Mouse (Mus musculus) midbrain, embryonic 14.5 days (tissue): ENCODE measurements around the gene Pon2. TPM values are rescaled to one million over a fixed set of nuclear protein-coding genes. Genes with fewer than 3 reads are reported as not detected.
"Not testable (repeated sequence)": the region's sequence is repeated elsewhere in the genome, so short reads cannot be mapped to it uniquely, and the experiment has no call there.

Experiments used
- ATAC-seq: fragments of 200-750 bp; cut with Nextera tagmentation; 2 replicates; pipeline ENCODE4 v1.8.0; 2017; ENCODE audit warnings: moderate number of reproducible peaks, moderate library complexity; ENCODE audit not compliant: low FRiP score, low TSS enrichment
- DNase-seq: peaks from one replicate; pipeline ENCODE4 v3.0.0-alpha.2; 2015
- H3K27ac ChIP-seq: fragments of 300-500 bp; sonication (generic); replicated peaks from 2 replicates; pipeline ENCODE4 v1.5.1; 2014; ENCODE audit warnings: mild to moderate bottlenecking, low read depth, low read length, moderate library complexity
- H3K27me3 ChIP-seq: fragments of 300-500 bp; sonication (generic); 2 replicates; pipeline ENCODE4 v1.6.1; 2014; ENCODE audit warnings: low read length, control low read depth, mixed read lengths; ENCODE audit not compliant: control insufficient read depth, insufficient read depth
- H3K36me3 ChIP-seq: fragments of 300-500 bp; sonication (generic); 2 replicates; pipeline ENCODE4 v1.6.1; 2014; ENCODE audit warnings: low read length, control low read depth; ENCODE audit not compliant: control insufficient read depth, insufficient read depth
- H3K4me1 ChIP-seq: fragments of 300-500 bp; sonication (generic); 2 replicates; pipeline ENCODE4 v1.6.1; 2014; ENCODE audit warnings: mild to moderate bottlenecking, antibody characterized with exemption, low read length, control low read depth; ENCODE audit not compliant: control insufficient read depth, insufficient read depth
- H3K4me2 ChIP-seq: fragments of 300-500 bp; sonication (generic); 2 replicates; pipeline ENCODE4 v1.6.1; 2014; ENCODE audit warnings: mild to moderate bottlenecking, low read length, moderate library complexity
- H3K4me3 ChIP-seq: fragments of 300-500 bp; sonication (generic); replicated peaks from 2 replicates; pipeline ENCODE4 v1.5.1; 2014; ENCODE audit warnings: low read depth, low read length
- H3K9ac ChIP-seq: fragments of 300-500 bp; sonication (generic); replicated peaks from 2 replicates; pipeline ENCODE4 v1.6.1; 2014; ENCODE audit warnings: mild to moderate bottlenecking, low read length, moderate library complexity
- H3K9me3 ChIP-seq: fragments of 300-500 bp; sonication (generic); 2 replicates; pipeline ENCODE4 v1.6.1; 2016; ENCODE audit warnings: low read length, control low read depth, mixed read lengths; ENCODE audit not compliant: control insufficient read depth
- WGBS: fragments of 180-500 bp; shearing (Covaris S2); extraction: QIAGEN DNeasy Blood & Tissue Kit; methylation state at CpG from one replicate; pipeline ENCODE4 v1.1.7; 2014; 5-methylcytosine and 5-hydroxymethylcytosine counted together
- polyA plus RNA-seq: library from polyadenylated mRNA; unstranded; fragments of >200 nt; fragmentation: Nextera tagmentation; extraction: Ambion mirVana; gene quantifications from 2 replicates; pipeline ENCODE4 v1.2.1, GENCODE M21; 2014

The Pon2 gene
- polyA plus RNA-seq, 1 experiment from 2014 or later = 19.4 TPM

DNA sequence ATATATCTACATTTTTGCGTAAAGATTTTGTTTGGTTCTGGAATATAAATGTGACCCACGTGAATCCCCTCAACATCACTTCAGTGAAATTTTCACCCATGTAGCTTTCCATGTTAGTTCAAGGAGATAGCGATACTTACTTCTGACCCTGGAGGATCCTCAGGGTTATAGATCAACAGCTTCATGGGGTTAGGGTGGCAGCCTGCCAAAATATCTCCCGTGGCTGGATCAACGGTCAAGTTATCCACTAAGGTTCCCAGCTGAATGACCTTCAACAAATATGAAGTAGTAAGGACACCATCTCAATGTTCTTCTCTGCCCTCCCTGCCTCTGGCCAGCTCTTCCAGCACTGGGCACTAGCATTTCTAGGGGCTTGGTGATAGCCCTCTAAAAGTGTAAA lies 68.0 kb downstream of the Pon2 start:
- Histone ChIP-seq H3K27me3 (no peaks in the 10 kb centered on the region), H3K4me3 (no peak overlapping the region), H3K4me2 (no peak overlapping the region), H3K9me3 (no peaks in the 10 kb centered on the region), H3K36me3 (no peaks in the 10 kb centered on the region), H3K4me1 (no peaks in the 10 kb centered on the region), H3K9ac (no peak overlapping the region), H3K27ac (no peak overlapping the region)
- no peak for DNase-seq
- WGBS = 96% methylated on average over 5 of the region's 5 CpGs
- ATAC-seq = no peak

DNA sequence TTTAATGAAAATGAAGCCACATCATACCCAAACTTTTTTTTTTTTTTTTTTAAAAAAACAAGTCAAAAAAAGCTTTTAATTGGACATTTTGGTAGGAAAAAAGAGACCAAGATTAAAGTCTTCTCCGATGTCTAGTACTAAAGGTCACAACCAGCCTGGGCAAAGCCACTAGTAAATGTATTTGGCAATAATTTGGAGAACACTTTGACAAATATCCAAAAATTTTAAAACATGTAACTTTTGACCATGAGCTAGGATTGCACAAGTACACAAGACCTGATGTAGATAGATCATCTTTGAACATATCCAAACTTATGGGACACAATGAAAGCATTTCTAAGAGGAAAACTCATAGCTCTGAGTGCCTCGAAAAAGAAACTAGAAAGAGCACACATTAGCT lies 74.7 kb downstream of the Pon2 start:
- ATAC-seq, H3K4me3 ChIP-seq, H3K9ac ChIP-seq, H3K4me1 ChIP-seq, H3K36me3 ChIP-seq, H3K27ac ChIP-seq, H3K9me3 ChIP-seq, H3K27me3 ChIP-seq, H3K4me2 ChIP-seq, DNase-seq: not testable (repeated sequence)
- 93% methylated on average over 2 of the region's 2 CpGs for WGBS

DNA sequence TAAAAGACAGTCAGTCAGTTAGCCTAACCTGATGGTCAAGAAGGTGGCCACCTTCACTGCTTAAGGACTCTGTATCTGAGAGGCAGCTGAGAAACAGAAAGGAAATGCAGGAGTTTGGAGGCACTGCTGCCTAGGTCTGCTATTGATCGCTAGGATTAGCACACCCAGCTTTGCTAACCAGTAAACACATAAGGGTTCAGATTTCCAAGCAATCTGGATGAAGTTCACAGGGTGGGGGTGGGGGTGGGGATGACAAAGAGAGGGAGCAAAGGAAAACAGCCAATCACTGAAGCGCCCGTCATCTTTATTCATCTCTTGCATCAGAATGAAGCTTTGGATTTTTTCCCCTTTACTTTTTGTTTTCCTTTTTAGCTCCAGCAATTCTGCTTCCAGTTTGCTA lies 76.2 kb downstream of the Pon2 start:
- Histone ChIP-seq H3K27me3 (no peaks in the 10 kb centered on the region), H3K9ac (no peak overlapping the region), H3K27ac (no peak overlapping the region), H3K4me3 (no peak overlapping the region), H3K4me1 (no peaks in the 10 kb centered on the region), H3K36me3 (no peaks in the 10 kb centered on the region), H3K4me2 (no peak overlapping the region), H3K9me3 (no peaks in the 10 kb centered on the region)
- ATAC-seq (no peak), DNase-seq (no peak)
- WGBS = 65% methylated on average over 3 of the region's 3 CpGs

- no peak overlapping the region for H3K9ac ChIP-seq
- H3K4me3 ChIP-seq = no peak overlapping the region
- H3K27me3 ChIP-seq = no peaks in the 10 kb centered on the region
- whole genome bisulfite sequencing = 93% methylated on average over 4 of the region's 4 CpGs
- no peak overlapping the region for H3K4me2 ChIP-seq
- no peak for DNase-seq
- H3K4me1 ChIP-seq = no peaks in the 10 kb centered on the region
- H3K27ac ChIP-seq = no peak overlapping the region
- H3K9me3 ChIP-seq = no peaks in the 10 kb centered on the region
- ATAC-seq = no peak
- no peaks in the 10 kb centered on the region for H3K36me3 ChIP-seq
Observed at GRCm38 (mm10) chr6:5218190-5218589, 80.1 kb downstream of the Pon2 start.

Other genes with a start within 250 kb of the Pon2 start
- not detected in 2 replicates for gene Pon1, start 104.5 kb downstream of the Pon2 start, polyA plus RNA-seq
- gene Pon3, start 42.2 kb downstream of the Pon2 start, polyA plus RNA-seq = 2.6 and 3.7 TPM in 2 replicates
- 13.6 and 13.8 TPM in 2 replicates for gene Asb4, start 84.9 kb upstream of the Pon2 start, polyA plus RNA-seq
- gene Pdk4, start 197.9 kb upstream of the Pon2 start, polyA plus RNA-seq = 0.59 and 1.6 TPM in 2 replicates